Mouse (Mus musculus) layer of hippocampus, adult 11-12 months (tissue): ENCODE measurements around the gene Hoxd11.

ENCODE experiments used
- DNase-seq: peaks from one replicate; pipeline ENCODE4 v3.0.0; 2022; ENCODE audit warnings: low spot score

The Hoxd11 gene

DNA sequence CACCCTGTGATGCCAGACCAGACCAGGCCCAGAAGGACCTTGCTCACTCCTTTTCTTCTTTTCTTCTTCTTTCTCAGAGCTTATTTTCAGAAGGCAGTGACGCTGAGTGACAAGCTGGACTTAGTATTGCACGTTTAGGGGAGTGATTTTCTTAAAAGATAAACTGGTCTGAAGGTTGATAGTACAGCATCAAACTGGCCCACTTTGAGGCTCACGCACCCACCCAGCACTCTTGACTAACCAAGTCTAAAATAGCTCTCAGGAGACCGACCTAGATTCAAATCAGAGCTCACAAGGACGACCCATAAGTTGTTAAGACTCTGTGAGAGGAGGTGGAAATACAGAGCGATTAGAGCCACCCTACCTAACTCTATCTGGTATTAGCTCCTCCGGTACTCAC is 12.9 kb upstream of the Hoxd11 start:
- DNase-seq: no peak

DNA sequence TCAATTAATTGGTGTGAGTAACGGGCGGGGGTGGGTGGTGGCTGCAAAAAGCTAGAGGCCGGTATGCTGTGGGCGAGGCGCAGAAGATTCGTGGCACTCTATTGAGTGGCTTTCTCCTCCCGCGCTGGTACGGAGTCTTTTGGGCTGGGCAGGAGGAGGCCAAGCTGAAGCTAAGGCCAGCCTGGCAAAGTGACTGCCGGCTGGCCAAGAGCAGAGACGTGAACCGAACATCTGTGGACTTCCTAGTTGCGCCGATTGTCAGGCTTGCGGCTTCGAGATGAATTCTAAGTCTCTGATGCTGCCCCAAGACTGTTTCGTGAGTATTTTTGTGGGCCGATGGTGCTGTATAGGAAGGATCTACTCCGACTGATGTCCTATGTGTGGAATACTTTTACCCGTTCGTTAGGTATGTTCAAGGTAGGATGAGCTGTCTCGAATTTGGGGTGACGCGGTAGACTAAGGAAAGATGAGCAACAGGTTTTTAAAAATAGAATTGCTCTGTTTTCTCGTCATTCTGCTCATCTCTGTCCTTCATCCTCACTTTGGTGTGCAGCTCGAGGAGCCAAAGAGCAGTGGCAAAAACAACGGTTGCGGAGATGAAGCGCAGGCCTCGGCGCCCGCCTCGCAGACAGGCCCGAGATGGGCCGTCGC is 12.0 kb upstream of the Hoxd11 start:
- no peak for DNase-seq

DNA sequence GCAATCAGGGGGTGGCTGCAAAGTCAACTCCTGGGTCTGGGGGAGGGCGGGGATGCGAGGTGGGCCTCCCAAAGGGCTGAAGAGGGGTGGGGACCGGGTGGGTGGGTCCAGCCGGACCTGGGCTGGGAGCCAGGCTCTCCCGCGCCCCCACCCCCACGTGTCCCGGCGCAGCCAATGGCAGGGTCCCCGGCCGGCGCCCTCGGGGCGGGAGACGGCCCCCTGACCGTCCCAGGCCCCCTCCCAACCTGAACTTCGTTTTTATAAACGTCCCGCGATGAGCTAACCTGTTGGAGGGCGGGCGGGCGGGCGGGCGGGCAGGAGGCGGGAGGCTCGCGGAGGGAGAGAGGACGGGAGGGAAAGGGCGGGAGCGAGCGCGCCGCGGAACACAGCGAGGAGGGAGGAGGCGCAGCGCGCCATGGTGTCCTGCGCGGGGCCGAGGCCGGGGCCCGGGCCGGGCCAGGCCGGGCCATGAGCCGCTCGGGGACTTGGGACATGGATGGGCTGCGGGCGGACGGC is 11.5 kb upstream of the Hoxd11 start, which contains the start of gene Hoxd13:
Gene Hoxd13 (plus strand): TSS at position 469 of the 516 bp plus-strand sequence.
- no peak for DNase-seq

- DNase-seq: no peak
These were observed 10.8 kb upstream of the Hoxd11 start for GRCm38 (mm10) chr2:74668370-74669229.

GRCm38 (mm10) chr2:74669230-74669578 is 10.2 kb upstream of the Hoxd11 start:
- DNase-seq: no peak

GRCm38 (mm10) chr2:74669650-74670235 is 9.6 kb upstream of the Hoxd11 start:
- DNase-seq: no peak

- no peak for DNase-seq
These were observed 8.6 kb upstream of the Hoxd11 start for GRCm38 (mm10) chr2:74670632-74671188.

GRCm38 (mm10) chr2:74671847-74672246 is 7.5 kb upstream of the Hoxd11 start:
- DNase-seq: no peak

DNA sequence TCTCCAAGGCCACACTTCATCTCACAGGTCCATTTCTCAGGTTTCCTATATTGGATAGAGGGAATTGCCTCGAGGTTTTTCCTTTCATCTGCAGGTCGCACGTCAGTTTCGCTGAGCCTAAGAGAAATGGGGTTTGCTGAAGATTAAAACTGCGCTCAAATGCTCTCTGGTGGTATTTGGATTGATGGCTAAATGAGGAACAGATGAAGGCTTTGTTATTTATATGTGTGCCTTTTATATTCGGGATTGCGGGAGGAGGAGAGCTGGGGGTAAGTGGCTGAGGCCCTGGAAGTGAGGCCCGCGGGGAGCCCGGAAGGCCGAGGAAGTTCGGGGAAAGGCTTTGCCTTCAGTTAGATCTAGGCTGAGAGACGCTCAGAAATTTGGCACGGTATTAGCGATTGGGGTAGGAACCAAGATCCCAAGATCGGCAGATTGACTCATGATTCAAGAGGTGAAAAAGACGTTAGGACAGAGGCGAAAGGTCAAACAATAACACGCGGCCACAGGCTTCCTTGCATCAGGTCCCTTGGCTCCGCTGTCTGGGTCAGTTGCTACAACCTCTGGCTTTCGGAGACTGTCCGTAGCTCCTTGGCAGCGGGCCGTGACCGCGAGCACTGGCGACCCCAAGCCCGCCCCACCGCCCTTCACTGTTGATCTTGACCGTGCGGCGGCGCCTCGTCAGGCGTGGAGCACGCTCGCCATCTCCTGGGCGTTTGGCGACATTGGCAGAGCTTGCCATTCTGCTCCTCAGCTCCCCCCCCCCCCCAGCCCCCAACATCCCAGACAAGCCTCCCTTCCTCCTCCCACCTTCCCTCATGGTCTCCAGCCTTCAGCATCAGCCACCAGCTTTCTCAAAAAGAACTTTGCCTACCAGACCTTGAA is 6.6 kb upstream of the Hoxd11 start:
- no peak for DNase-seq

DNA sequence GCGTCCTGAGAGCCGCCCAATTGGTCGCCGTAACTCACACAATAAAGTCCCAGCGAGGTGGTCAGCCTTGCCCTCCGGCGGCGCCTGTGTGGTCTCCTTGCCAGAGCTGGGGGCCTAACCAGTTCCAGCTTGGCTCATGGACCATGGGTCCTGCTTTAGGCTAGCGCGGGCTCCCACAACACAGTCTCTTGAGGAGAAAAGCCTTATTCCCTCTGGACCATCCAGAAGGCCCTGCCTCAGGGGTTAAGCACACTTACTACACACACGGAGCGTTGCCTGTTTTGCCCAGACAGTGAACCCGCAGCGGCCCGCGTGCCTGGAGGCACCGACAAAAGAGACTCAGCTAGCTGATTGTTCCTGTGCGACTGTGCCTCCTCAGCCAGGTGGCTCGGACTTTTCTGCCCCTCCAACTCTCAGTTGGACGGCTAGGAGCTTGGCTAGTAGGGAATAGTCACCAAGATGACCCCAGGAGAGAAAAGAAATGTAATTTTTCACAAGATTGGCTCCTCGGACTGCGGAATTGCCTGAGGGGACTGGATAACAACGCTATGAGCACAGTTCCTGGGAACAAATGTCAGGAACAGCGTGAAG is 5.4 kb upstream of the Hoxd11 start:
- no peak for DNase-seq

DNA sequence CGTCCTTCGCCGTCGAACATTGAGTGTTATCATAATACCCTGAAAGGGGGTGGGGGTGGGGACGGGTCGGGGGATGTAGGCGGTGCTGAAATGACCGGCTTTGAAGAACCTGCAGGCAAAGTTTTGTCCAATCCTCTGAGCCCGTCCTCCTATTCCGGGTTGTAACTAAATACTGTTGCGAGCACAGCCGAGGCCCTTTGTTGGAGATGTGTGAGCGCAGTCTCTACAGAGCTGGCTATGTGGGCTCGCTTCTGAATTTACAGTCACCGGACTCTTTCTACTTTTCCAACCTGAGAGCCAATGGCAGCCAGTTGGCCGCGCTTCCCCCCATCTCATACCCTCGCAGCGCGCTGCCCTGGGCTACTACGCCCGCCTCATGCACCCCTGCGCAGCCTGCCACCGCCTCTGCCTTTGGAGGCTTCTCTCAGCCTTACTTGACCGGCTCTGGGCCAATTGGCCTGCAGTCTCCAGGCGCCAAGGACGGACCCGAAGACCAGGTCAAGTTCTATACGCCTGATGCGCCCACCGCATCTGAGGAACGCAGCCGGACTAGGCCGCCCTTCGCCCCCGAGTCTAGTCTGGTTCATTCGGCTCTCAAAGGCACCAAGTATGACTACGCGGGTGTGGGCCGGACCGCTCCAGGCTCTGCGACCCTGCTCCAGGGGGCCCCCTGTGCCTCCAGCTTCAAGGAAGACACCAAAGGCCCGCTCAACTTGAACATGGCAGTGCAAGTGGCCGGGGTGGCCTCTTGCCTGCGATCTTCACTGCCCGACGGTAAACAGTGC is 4.3 kb upstream of the Hoxd11 start, which contains the start of gene Hoxd12:
Gene Hoxd12 (plus strand): TSS at position 133 of the 785 bp plus-strand sequence.
- no peak for DNase-seq

GRCm38 (mm10) chr2:74675666-74676282 is 3.6 kb upstream of the Hoxd11 start:
- DNase-seq: no peak

- no peak for DNase-seq
These were observed 2.8 kb upstream of the Hoxd11 start for GRCm38 (mm10) chr2:74676376-74677052.

DNA sequence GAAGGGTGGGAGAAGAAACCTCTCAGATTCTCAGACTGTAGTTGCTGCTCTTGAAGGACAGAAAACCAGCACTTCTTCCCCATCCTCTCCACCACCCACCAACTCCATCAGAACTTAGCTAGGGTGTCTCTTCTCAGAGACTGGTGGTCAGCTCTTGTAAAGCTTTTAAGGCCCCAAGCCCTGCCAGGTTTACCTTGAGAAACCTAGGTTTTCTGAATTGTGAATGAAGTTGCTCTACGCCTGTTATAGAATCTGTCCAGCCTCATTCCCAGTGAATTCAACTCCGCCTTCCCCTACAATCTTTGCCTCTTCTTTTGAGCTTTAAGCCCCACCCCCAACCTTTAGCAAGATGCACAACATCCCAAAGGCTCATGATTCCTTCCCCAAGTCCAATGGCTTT is 2.3 kb upstream of the Hoxd11 start:
- no peak for DNase-seq

DNA sequence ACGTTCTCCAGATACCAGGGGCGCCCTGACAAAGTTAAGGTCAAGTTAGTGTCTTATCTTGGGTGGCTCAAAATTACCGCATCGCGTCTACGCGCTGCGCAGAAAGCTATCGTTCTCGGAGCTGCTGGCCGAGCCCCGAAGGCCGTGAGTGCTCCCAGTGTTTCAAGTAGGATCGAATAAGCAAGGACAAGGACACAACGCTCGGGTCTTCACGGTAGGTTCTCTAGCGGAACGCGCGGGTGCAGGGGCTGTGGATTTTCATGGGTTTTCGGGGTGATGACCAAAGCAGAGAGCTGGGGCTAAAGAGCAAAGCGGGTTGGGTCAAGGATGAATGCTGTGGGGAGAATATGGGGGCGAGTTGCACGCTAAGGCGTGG is 227 bp downstream of the Hoxd11 start:
- no peak for DNase-seq

DNA sequence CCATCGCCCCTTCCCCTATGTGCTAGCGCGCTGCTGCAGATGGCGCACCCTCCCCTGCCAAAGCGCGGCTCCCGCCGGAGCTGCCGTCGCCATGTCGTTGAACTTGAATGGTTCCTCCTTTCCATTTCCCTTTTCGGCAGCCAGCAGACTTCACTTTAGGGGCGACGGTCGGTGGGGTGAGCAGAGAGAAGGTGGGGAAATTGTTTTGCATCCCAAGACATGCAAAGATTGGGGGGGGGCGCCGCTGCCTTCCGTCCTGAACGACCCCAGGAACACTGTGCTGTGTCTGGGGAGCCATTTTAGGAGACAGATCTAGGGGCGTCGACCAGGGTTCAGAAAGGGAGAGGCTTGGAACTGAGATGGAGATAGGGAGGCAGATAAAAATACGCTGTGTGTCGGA is 623 bp downstream of the Hoxd11 start:
- no peak for DNase-seq

- DNase-seq: no peak
These were observed 1.4 kb downstream of the Hoxd11 start for GRCm38 (mm10) chr2:74680561-74681398.
